Mouse (Mus musculus) skeletal muscle tissue, adult 2 months (tissue): ENCODE results near the gene Rps19bp1.

ENCODE experiments used
- DNase-seq: peaks from one replicate; pipeline ENCODE4 v3.0.0-alpha.2; 2012; ENCODE audit warnings: low read depth, low spot score

The Rps19bp1 gene

DNA sequence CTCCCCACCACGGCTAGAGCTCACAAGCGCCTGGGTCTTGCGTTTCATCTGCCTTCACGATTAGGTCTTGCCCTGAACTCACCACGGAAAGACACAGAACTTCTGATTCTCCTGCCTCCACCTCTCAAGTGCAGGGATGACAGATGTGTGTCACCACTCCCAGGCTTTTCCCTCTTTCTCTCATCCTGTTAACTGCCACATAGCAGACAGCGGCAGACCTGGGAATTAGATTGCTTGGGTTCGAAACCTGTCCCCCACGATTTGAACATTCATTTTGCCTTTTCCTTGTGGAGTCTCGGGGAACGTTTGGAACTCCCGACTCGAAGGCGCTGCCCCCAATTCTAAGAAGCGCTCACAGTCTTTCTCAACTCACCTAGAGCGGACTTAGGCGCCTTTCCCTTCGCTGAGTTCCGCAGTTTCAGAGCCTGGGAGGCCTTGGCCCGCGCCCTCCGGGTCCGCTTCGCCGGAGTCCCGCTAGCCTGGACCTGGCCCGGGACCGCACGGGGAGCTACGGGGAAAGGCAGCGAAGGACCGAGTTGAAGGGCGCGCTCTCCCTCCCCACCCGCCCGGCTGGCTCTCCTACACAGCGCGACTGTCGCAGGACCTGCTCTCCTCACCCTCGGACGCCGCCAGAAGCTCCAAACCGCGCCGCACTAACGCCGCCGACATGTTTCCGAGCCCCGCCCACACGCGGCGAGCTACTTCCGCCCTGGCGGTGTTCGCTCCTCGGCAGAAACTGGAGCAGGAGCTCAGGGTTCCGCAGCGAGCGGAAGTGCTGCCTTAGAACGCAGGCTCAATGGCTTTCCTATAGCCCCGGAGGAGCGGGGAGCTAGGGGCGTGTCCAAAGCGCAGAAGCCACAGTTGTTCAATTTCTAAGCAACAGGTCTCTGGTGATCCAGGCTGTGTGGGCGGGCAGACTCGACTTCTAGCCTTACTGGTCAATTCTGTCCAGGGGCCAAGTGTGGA, at the start of gene Rps19bp1:
Rps19bp1 (minus strand) TSS at position 706 of the 966 bp plus-strand sequence.
- peak; percentile 86 for DNase-seq

- no peak for DNase-seq
Observed at GRCm38 (mm10) chr15:80306146-80306545, 42.0 kb upstream of the Rps19bp1 start.

GRCm38 (mm10) chr15:80304188-80304587, 40.1 kb upstream of the Rps19bp1 start:
- no peak for DNase-seq

DNA sequence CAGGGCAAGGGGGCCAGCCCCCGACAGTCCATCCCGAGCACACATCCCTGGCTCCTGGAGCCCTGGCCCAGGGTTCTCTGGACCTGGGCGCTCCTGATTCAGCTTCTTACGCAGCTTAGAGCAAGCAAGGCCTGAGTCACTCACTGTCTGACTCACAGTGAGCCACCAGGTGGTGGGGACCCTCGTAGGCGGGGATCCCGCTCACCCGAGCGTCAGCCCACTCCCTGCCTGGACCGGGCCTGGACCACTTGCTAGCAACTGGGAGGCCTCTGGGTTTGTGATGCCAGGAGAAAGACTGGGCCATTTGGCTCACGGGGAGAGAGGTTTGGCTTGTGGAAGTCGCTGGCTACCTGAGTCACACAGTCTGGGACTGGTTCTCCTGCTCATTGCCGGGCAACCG, 39.7 kb upstream of the Rps19bp1 start:
- DNase-seq: no peak

GRCm38 (mm10) chr15:80297146-80297545, 33.0 kb upstream of the Rps19bp1 start:
- DNase-seq: no peak

DNA sequence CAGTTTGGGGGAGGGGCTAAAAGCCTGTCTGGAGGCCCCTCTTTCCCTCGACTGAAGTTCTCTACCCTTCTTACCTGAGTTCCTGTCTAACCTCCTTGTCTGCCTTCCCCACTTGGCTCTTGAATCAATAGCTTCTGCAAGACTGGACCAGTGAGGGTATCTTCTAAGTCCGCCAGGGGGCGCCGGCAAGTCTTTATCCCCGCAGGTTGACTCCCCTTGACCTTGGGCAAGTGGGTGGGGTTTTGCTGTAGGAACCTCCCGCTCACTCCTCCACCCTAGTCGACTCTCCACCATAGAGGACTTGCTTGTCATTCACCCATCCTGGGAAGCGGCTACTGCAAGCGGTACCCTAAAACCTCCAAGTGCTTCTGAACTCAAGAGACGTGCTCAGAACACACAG, 25.3 kb upstream of the Rps19bp1 start:
- DNase-seq: peak; percentile 44

GRCm38 (mm10) chr15:80288036-80288435, 23.9 kb upstream of the Rps19bp1 start:
- no peak for DNase-seq

- no peak for DNase-seq
Observed at GRCm38 (mm10) chr15:80286851-80287415, 22.8 kb upstream of the Rps19bp1 start, which contains the start of gene Cacna1i. Cacna1i (plus strand) TSS chr15:80287238.

- DNase-seq: no peak
Observed at GRCm38 (mm10) chr15:80280646-80281045, 16.5 kb upstream of the Rps19bp1 start.

DNA sequence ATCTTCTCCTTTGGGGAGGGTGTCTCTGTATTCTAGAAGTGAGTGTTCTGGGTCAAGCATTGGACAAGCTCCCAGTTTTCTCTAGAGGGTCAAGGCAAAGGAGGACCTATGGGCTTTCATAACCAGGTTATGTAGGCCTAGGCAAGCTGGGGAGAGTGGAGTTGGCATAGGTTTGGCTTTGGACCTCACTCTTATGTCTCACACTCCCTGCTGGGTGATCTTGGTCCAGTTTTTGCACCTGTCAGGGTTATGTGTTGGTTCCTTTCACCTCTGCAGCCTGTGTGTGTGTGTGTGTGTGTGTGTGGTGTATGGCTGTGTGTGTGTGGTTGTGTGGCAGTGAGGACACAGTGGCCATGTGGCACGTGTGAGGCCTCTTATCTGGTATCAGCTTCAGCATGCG, 14.9 kb upstream of the Rps19bp1 start:
- DNase-seq: no peak

DNA sequence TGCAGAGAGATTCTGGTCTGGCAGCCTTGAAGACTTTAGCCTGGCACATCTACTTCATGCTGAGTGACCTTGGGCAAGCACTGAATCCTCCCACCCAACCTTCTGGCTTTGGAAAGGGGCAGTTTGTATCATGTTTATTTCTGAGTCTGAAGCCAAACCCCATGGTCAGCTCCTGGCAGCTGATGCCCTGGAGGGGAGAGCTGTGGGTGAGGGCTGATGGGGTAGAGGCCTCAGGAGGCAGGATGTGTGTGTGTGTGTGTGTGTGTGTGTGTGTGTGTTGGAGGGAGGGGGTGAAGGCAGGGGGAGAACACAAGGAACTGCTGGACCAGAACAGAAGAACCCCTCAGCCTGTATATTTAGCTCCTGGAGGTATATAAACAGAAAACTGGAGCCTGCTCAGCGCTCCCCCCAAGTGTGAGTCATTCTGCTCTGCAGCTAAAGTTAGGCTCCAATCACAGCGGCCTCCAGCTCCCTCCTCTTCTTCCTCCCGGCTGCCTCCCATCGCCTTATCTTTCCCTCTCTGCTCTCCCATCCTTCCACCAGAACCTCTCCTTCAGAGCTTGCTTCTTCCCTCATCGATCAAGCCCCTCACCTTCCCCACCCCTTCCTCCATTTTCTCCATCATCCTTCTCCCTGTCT, 14.1 kb upstream of the Rps19bp1 start:
- DNase-seq: no peak

- DNase-seq: no peak
Observed at GRCm38 (mm10) chr15:80277625-80278024, 13.5 kb upstream of the Rps19bp1 start.

- DNase-seq: no peak
Observed at GRCm38 (mm10) chr15:80277107-80277506, 13.0 kb upstream of the Rps19bp1 start.

DNA sequence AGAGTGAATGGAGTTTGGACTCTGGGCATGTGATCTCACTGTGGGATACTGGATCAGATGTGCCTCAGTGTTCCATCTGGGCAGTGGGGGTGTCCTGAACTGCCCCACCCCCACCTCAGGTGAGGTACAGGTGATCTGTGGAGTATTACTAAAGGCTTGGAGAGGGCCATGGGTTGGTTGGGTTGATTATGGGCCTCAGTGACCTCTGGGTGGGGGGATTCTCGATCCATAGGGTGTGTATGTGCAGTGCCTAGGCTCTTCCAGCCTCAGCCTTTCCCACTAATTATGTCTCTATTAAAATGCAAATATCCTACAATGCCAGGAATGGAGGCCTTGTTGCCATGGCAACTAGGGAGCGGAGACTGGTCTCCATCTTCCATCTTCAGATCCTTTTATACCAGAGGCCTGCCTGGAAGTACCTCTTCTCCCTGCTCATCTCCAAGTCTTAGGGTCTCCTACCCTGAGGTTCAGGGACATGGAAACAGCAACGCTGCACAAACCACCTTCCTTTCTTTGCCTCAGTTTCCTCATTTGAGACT, 7.8 kb upstream of the Rps19bp1 start:
- no peak for DNase-seq

DNA sequence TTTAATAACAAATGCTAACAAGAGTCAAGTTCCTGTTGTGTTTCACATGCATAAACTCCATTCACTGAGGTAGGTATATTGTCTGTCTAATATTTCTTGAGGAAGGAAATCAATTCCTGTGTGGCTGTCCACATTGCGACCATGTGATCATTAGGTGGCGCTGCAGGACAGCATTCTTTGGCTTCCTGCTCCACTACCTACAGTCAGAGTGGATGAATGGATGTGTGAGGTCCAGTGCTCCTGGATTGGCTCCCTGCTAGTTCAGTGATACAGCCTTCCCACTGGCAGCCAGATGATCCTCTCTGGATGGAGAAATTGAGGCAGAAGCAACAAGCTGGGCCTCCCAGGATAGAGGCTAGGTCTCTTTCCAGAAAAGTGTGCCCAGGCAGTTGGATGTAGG, 2.2 kb upstream of the Rps19bp1 start:
- no peak for DNase-seq

DNA sequence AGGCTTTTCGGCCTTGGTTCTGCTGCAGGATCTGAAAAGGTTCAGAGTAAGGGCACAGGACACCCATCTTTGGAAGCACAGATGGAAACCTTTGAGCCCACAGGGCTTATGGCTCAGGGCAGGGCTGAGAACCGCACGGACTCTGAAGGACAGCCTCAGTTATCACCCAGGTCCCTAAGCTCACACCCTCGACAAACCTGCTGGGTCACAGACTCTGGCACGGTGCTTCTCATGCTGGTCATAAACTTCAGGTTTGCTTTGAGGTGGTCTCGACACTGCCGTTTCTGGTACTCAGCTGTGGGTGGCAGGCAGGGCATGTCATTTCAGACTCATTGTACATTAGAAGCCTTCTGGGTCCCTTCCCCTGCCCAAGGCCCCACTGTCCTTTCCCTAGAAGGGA, 3.0 kb downstream of the Rps19bp1 start:
- no peak for DNase-seq

GRCm38 (mm10) chr15:80260677-80261076, 3.4 kb downstream of the Rps19bp1 start:
- DNase-seq: peak; percentile 68

DNA sequence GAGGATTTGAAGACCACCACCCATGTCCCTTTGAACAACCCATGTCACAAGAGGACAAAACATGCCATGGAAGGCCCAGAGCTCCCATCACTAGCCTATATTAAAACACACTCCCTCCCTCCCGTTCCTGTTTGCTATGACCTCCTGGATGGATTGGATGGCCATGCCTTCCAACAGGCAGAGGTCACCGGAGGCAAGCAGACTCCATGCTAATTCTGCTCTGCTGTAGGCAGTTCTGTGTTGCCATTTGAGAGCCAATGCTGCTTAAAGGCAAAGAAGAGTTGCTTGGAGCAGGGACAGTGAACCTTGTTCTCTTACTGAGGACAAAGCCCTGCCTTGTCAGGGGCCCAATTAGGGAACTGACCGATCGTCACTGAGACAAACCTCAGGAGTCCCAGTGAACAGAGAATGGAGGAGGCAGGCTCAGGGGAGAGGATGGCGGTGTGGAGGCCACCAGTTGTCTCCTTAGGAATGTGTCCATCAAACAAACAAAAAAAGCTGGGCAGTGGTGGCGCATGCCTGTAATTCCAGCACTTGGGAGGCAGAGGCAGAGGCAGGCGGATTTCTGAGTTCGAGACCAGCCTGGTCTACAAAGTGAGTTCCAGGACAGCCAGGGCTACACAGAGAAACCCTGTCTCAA, 4.6 kb downstream of the Rps19bp1 start:
- DNase-seq: no peak

GRCm38 (mm10) chr15:80258240-80259170, 5.6 kb downstream of the Rps19bp1 start:
- DNase-seq: no peak

- DNase-seq: peak; percentile 74
Observed at GRCm38 (mm10) chr15:80257602-80258239, 6.4 kb downstream of the Rps19bp1 start.
